Mouse (Mus musculus) spleen, embryonic (tissue): ENCODE measurements at regions not wholly inside any gene's neighbourhood (a gene's known extent, or its start where the extent isn't known, plus 50 kb on each side); places are given as distances from the start of the nearest gene placed in this dataset.

ENCODE experiments used
- CTCF ChIA-PET: fragments of 350-600 bp; sonication (Branson Sonifier 250); formaldehyde crosslinking; loops from one replicate; lab custom pipeline; 2022; lab: Charles Lee

DNA sequence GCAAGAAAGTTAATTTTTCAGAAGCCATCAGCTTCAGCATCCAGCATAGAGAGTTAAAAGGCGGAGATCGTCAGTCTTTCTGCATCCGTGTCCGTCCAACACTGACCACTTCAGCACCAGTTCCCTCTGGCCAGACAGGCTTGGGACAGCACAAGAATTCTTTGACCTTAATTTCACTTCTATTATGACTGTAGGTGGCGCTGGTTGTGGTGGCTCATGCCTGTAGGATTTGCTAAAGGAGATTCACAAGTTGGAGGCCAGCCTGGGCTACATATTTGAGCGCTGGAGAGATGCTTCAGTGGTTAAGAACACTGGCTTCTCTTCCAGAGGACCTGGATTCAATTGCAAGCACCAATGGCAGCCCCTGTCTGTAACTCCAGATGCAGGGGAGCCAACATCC lies 66.0 kb downstream of the Amer2 start:
- CTCF ChIA-PET, result no interaction called here

DNA sequence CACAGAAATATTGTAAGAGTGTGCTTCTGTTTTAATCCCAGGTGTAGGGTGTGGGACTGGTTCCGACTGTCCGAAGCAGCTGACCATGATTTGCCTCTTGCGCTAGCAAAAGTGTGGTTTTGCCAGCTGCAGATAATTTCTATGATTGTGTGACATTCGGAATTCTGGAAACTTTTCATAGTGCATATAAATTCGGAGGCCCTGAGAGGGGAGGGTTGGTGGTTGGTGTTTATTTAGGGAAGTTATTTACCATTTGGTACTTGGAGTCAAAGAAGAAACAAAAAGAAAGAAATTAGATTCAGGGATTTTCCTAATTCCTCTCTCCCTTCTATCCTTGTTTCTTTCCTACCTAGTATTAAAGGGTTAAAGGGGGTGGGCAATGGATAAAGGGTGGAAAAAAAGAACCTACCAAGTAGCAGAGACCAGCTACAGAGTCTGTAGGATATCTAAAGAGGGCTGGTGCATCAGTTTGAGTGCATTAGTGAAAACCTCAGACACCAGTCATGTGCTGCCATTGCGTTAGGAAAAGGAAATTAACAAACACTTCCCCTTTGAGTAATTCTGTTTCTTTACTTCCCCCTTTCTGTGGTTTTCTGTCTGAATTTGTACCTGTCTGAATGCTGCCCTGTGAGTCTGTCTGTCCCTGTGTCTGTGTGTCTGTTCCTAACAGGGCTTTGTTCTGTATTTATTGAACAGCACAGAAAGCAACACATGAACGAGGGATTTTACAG lies 70.9 kb downstream of the Amer2 start:
- CTCF ChIA-PET, result no interaction called here

DNA sequence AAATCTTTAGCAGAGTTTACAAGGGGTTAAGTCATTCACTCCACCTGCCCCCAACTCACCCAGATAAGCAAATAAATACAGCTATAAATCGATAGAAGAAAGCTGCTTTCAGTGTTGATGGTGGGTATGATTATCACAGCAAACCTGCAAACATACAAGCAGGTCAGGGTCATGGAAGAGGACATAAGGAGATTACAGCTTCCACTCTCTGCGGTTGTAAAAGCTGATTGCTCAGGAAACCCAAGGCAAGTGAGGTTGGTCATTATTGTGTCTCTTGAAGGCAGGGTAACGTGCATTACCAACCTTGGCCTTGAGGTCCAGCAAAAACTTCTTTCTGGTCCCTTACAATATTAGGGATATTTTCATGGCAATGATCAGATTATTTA lies 71.5 kb downstream of the Amer2 start:
- CTCF ChIA-PET, result no interaction called here

DNA sequence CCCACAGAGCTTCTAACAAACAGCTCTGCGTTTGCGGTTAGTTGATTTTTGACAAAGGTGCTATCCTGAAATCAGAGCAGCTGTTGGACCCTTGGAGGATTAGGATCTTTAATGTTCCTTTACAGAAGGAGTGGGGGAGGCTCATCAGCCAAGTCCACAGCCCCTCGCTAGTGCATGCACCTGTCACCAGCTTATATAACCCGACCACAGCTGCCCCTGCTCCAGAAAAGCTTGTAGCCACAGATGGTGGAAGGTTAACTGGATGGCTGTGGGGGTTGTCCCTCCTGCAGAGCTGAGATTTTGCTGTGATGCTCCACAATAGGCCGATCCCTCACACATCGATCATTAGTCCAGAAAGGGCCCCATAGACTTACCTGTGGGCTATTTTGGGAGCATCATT lies 73.0 kb downstream of the Amer2 start:
- CTCF ChIA-PET, result no interaction called here

DNA sequence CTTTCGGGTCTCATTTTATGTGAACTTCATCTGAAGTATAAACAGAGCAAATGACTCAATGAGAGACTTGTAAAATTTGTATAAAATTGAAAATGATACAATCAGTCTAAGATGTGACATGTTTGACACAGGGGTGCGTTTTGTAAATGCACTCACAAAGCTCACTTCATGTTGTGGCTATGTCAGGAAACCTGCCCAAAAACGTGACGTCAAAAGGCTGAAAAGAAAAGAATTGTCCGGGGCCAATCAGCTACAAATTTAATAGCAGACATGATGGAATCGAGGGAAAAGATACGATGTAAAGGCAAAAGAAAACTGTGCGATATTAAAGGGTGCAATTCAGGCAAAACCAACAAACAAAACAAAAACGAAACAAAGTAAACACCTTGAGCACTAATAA lies 78.2 kb downstream of the Amer2 start:
- CTCF ChIA-PET, result no interaction called here

DNA sequence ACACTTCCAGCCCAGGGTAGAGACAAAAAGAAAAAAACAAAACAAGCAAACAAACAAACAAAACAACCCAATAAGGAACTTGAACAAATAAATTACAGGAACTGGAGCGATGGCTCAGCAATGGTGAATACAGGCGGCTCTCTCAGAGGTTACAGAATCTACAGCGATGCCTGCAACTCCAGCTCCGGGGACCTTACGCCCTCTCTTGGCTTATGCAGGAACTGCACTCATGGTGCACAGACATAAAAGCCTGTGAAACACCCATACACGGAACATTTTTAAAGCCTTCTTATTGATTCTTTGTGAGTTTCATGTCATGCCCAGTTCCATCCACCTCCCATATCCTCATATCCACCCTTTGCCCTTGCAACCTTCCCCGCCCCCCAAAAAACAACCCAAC lies 78.6 kb downstream of the Amer2 start:
- CTCF ChIA-PET, result no interaction called here

DNA sequence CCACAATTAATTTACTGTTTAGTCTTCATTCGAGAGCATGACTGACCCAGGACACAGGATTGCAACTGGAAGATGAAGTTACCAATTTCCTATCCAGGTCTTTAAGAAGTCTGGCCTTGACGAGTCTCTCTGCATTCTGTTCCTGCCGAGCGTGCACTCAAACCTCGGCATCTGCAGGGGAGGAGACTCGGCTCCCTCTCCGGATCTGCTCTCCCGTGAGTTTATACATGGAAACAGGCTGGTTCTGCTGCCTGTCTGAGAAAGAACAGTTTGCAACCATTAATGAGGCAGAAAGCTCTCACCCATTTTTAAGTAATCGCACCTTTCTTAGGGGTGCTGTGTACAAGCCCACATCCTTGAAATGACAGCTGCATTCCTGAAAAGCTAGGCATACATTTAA lies 83.7 kb downstream of the Amer2 start:
- CTCF ChIA-PET, result no interaction called here

DNA sequence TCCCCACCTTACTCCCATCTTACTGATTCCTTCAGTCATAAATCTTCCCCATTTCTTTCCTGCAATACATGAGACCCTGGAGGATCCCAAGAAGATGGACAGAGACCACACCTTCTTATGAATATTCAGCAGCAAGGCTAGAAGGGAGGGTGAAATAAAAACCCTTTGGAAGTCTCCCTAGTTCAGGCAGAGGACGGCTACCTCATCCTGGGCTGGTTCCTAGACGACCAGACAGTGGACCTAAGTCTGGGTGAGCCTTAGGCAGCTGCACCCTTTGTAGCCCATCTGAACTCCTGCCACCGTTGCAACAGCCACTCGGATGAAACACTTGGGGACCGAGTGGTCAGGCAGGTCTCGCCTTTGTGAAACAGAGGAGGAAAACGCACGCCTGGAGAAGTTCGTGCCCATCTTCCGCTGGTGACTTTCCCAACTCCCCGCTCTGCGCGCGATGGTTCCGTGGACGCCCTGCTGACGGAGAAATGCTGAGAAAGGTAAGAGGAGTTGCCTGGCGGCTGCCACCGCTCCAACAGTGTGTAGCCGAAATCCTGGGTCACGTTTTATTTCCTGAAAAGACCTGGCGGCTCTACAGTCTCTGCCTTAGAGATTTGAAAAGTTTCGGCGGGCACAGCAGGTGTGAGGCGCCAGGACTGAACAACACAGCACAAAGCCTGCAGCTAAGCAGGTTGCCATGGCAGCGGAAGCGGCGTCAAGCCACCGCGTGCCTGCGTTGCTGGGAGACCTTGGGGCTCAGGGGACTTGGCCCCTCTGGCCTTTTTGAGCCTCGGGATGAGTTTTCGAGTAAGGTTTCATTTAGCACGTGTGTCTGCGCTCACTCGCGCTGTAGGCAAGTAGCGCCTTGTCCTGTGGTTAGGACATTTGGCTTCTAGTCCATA lies 112.2 kb downstream of the Amer2 start:
- CTCF ChIA-PET, result interaction anchor here (0.6 kb wide), 1 partner anchor 218 kb away, joined by 3 read pairs; no protein-coding TSS in a partner anchor

DNA sequence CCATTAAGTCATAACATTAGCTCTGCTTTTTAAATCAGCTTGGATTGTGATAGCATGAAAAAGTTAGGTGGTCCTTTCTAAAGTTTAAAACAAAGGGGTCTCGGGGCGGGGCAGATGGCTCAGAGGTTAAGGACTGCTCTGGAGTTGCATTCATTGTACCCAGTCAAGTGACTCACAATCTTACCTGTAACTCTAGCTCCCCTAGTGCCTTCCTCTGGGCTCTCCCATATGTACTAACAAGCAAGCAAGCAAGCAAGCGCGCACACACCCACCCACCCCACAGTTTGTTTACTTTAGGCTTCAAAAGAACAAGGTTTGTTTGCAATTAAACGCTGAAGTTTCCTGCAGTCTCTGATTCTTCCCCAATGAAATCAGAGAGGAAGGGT lies 112.8 kb downstream of the Amer2 start:
- CTCF ChIA-PET, result interaction anchor here (0.6 kb wide), 1 partner anchor 218 kb away, joined by 3 read pairs; no protein-coding TSS in a partner anchor

DNA sequence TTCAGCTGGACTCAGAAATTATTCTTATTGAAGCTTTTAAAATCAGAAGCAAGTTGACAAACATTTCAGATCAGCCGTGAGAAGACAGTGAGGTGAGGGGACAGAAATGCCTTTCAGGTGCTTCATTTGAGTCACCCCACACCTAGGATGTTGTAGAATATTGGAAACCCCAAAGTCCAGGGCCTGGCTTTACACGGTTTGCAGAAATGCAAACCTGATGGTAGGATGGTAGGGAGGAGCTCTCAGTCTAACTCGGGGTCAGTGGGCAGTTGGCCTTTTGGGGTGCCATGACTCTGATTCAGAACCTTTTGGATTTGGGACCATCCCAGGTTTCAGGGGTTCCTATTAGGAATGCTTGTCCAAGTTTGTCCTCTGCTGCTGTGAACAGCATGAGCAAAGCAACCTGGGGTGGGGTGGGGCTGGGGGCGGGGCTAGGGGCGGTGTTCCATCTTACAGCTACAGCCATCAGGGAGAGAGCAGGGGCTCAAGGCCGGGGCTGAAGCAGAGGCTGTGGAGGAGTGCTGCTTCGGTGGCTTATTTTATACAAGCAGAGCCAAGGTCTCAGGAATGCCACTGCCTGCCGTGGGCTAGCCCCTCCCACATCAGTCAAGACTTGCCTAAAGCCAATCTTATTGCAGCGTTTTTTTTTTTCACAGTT lies 113.3 kb downstream of the Amer2 start:
- CTCF ChIA-PET, result no interaction called here

DNA sequence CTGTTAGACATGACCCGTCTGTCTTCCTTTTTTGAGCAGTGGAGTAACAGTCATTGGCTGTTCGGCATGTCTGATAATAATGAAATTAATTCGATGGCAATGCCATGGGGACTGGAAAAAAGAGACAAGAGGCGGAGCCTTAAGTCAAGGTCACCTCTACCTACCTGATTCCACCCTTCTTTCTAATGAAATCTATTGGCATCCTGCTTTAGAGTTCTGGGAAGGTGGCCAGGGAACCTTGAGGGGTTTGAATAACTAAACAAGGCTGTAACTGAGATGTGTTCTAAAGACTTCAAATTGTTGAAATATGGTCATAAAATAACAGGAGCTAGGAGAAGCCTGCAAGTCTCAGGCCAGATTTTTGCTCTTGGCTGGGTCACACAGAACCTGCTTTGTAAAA lies 116.1 kb downstream of the Amer2 start:
- CTCF ChIA-PET, result interaction anchor here (0.6 kb wide), 1 partner anchor 71 kb away, joined by 7 read pairs; no protein-coding TSS in a partner anchor

DNA sequence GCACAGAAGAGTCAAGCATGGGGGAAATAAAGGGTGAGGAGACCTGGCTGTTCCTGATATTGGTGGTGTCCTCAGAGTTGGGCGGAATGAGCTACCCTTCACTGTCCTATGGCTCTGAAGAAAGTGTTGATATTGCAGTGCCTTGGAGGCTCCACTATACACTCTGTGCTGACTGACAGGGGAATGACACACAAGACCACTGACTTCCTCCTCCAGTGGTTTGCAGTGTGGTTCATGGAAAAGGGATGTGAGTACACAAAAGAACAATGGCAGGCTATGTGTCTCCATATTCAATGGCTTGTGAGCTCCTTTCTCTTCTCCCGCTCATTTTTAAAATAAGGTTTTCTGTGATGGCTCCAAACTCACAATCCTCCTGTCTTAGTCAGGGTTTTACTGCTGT lies 117.8 kb downstream of the Amer2 start:
- CTCF ChIA-PET, result no interaction called here

DNA sequence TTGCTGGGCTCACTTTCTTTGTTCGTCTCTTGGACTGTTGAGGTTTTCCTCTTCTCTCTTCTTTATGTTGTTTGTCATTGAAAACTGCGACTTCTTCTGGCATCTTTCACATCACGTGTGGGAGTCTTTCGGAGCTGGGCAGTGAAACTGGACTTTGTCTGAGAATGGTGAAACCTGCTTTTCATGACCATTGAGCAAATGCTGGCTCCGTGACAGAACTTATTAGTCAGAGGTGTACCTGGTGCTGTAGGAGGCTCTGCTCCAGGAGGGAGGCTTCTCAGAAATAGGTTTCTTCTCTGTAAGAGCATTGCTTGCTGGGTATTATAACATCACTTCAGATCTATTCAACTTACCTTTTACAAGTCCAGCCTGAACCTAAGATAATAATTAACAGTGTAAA lies 122.4 kb downstream of the Amer2 start:
- CTCF ChIA-PET, result no interaction called here

DNA sequence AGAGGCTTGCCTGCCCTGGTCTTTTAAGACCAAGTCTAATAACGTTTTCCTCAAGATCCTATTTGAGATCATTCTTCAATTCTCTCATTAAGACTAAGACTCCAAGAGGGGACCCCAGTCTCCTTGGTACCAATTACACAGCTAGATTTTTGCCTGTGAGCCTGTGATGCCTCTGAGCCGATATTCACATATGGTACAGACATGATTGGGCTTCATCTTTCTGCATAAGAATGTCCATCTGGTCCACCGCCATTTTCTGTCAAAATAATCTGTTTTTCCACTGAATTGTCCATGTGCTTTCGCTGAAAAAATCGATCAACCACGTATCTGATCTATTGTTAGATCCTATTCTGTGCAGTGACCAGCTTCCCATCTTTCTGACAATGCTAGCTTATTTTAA lies 129.5 kb downstream of the Amer2 start:
- CTCF ChIA-PET, result no interaction called here

DNA sequence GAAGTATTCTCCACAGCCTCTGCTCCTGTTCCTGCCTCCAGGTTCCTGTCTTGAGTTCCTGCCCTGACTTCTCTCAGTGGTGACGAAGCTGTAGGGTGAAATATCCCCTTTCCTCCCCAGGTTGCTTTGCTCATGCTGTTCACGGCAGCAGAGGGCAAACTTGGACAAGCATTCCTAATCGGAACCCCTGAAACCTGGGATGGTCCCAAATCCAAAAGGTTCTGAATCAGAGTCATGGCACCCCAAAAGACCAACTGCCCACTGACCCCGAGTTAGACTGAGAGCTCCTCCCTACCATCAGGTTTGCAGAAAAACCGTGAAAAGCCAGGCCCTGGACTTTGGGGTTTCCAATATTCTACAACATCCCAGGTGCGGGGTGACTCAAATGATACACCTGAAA lies 128.7 kb upstream of the Spata13 start:
- CTCF ChIA-PET, result interaction anchor here (0.5 kb wide), 1 partner anchor 409 kb away, joined by 6 read pairs; no protein-coding TSS in a partner anchor

DNA sequence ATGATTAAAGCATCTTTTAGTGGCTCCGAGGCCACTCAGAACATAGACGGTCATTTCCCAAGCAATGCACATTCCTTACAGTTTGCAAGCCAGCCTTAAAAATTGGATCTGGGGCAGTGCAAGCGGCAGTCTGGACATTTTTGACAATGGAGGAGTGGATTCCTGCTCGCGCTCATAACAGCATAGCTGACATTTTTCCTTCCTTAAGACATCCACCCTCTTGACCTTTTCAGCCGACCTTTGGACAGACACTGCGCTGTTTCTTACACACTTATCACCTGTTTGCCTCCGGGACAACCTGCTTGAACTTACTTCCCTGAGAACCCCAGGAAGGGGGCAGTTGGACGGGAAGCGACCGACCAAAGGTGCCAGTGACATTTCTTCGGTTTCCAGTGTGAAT lies 127.5 kb upstream of the Spata13 start:
- CTCF ChIA-PET, result no interaction called here

DNA sequence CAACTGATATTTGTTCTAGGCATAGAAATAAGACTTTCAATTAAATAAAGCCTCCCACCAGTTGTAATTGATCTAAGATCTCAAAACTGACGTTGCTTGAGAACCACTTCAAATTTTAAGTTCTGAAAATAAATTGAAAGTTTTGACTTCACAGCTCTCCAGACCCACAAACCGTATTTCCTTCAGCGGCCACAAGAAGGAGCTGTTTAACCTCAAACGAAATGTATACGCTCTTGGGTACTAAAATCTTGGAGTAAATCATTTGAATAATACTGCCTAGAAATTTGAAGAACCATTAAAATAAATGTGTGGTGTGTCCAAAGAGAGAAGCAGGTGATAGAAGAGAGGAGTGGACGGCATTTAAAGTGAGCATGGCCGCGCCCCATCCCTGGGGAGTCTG lies 120.2 kb upstream of the Spata13 start:
- CTCF ChIA-PET, result interaction anchor here (0.6 to 1.6 kb wide), 4 partner anchors 20 to 270 kb away, joined by 3 to 4 read pairs (median 4); no protein-coding TSS in a partner anchor

DNA sequence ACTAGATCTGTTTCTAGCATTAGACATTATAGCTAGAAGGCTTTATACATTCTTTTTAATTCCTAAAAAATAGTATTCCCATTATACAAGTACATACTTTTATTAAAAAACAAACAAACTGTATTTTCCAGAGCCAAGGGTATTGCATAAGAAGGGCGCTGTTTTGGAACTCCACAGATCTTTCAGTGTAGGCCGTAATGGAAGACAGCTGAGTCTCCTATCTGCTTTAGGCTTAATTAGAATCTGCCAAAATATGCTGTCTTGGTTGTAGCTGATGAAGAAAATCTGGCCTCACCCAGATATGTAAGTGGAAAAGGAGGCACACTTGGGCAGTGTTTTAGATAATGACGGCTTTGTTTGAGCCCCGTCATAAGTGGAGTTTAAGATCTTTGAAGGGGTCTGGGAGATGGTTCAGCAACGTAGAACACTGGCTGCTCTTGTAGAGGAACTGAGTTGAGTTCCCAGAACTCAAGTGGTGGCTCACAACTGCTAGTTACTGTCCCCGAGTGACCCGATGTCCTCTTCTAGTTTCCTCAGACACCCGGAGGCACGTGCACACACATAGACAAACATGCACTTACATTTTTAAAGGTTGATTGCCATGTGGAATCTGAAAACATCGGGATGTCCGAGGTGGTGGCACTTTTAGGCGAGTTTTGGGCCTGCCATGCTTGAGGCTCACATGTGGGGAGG lies 118.6 kb upstream of the Spata13 start:
- CTCF ChIA-PET, result no interaction called here

DNA sequence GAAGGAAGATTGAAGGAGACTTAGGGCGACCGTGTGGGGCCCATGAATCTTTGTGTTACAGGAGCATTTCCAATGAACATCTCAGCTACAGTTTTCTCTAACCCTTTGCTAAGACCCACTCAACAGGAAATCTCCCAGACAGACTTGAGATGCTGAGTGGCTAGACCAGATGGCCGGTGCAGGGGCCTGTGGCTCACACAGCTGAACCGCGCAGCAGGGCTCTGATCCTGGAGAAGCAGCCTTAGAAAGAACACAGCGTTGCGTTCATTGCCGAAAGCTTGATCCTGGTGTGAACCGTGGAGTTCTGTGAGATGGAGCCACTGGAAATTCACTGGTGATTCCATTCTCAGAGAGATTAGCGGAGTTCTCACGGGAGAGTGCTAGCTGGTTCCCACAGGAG lies 115.9 kb upstream of the Spata13 start:
- CTCF ChIA-PET, result no interaction called here

DNA sequence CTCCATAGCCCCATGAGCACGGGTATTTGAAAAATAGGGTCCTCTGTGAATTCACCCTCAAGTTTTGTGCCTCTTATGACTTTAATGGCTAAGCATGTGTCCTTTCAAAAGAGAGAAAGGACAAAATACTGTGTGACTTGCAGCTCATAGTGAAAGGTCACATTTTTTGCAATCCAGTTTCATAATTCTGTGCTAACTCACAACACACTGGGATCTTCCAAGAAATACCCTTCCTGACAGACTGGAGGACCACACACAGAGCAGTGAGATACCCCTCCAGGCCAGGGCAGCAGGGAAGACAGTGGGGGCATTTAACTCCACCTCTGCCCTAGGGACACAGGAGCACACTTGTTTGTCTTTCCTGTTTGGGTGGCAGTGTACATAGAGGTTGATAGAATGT lies 110.8 kb upstream of the Spata13 start:
- CTCF ChIA-PET, result no interaction called here

DNA sequence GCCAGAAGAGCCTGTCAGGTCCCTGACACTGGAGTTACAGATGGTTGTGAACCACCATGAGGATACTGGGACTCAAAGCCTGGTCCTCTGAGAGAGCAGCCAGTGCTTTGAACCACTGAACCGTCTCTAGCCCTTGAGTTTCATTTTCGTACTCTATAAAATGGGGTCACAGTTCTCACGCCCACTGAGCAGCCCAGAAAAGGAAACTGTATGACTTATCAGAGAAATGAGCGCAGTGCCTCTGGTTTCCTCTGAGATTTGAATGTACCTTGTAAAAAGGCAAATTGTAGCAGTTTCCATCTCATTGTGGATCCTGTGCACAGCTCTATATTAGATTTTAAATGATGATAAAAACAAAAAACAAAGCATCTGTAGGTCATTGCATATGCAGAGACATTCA lies 108.9 kb upstream of the Spata13 start:
- CTCF ChIA-PET, result interaction anchor here (1.0 kb wide), 1 partner anchor 167 kb away, joined by 3 read pairs; no protein-coding TSS in a partner anchor
